Mouse (Mus musculus) liver, embryonic 16.5 days (tissue): Measurements from ENCODE around the gene Brpf1. TPM values are rescaled to one million over a fixed set of nuclear protein-coding genes. Genes with fewer than 3 reads are reported as not detected.
A peak's percentile ranks its signal among the peaks of the same experiment; 100 is the strongest.

Experiments
- ATAC-seq: fragments of 200-750 bp; cut with Nextera tagmentation; 2 replicates; pipeline ENCODE4 v1.8.0; 2017; ENCODE audit warnings: low read depth, mild to moderate bottlenecking, moderate number of reproducible peaks, moderate library complexity
- H3K27ac ChIP-seq: fragments of 300-500 bp; sonication (generic); 2 replicates; pipeline ENCODE4 v1.5.1; 2014; ENCODE audit warnings: mild to moderate bottlenecking, low read length
- H3K27me3 ChIP-seq: fragments of 300-500 bp; sonication (generic); 2 replicates; pipeline ENCODE4 v1.6.1; 2014; ENCODE audit warnings: low read depth, low read length, mixed read lengths; ENCODE audit not compliant: control insufficient read depth, insufficient read depth
- H3K36me3 ChIP-seq: fragments of 300-500 bp; sonication (generic); 2 replicates; pipeline ENCODE4 v1.6.1; 2014; ENCODE audit warnings: mild to moderate bottlenecking; ENCODE audit not compliant: control insufficient read depth, insufficient read depth
- H3K4me1 ChIP-seq: fragments of 300-500 bp; sonication (generic); 2 replicates; pipeline ENCODE4 v1.6.1; 2014; ENCODE audit warnings: low read depth, low read length, mixed read lengths; ENCODE audit not compliant: control insufficient read depth
- H3K4me2 ChIP-seq: fragments of 300-500 bp; sonication (generic); 2 replicates; pipeline ENCODE4 v1.6.1; 2014; ENCODE audit warnings: low read depth, low read length, mixed read lengths
- H3K4me3 ChIP-seq: fragments of 300-500 bp; sonication (generic); 2 replicates; pipeline ENCODE4 v1.5.1; 2014; ENCODE audit warnings: low read depth, mild to moderate bottlenecking, low read length
- H3K9ac ChIP-seq: fragments of 300-500 bp; sonication (generic); 2 replicates; pipeline ENCODE4 v1.6.1; 2014; ENCODE audit warnings: low read depth, low read length
- H3K9me3 ChIP-seq: fragments of 300-500 bp; sonication (generic); replicated peaks from 2 replicates; pipeline ENCODE4 v1.6.1; 2016; ENCODE audit warnings: low read length; ENCODE audit not compliant: control insufficient read depth
- WGBS: fragments of 180-500 bp; shearing (Covaris S2); extraction: QIAGEN DNeasy Blood & Tissue Kit; methylation state at CpG from one replicate; pipeline ENCODE4 v1.1.7; 2014; ENCODE audit not compliant: insufficient replicate concordance; 5-methylcytosine and 5-hydroxymethylcytosine counted together
- polyA plus RNA-seq: library from polyadenylated mRNA; unstranded; fragments of >200 nt; fragmentation: Nextera tagmentation; extraction: Ambion mirVana; gene quantifications from 2 replicates; pipeline ENCODE4 v1.2.1, GENCODE M21; 2015

Brpf1 gene
- 7.5 and 7.7 TPM in 2 replicates for polyA plus RNA-seq

- no peaks in the 10 kb centered on the region for H3K9me3 ChIP-seq
- H3K27me3 ChIP-seq, result no peaks in the 10 kb centered on the region
- peak within 1 kb of the TSS; percentile 97 for H3K4me2 ChIP-seq
- H3K27ac ChIP-seq, result peak within 1 kb of the TSS; percentile 97
- WGBS, result under 1% methylated on average over 32 of the region's 32 CpGs
- peak within 1 kb of the TSS; percentile 97 for H3K9ac ChIP-seq
- peaks cover 19% of the 10 kb centered on the region for H3K4me1 ChIP-seq
- peak within 1 kb of the TSS; percentile 92 for H3K4me3 ChIP-seq
- H3K36me3 ChIP-seq, result peaks cover 14% of the 10 kb centered on the region
- peak; percentile 35 for ATAC-seq
Observed at GRCm38 (mm10) chr6:113306986-113307349, at the start of gene Brpf1. Brpf1 (plus strand) TSS chr6:113307137.

- Histone ChIP-seq H3K4me2 (no peak overlapping the region), H3K27ac (no peak overlapping the region), H3K9me3 (no peaks in the 10 kb centered on the region), H3K27me3 (no peaks in the 10 kb centered on the region), H3K4me1 (no peaks in the 10 kb centered on the region), H3K36me3 (peaks cover 16% of the 10 kb centered on the region), H3K4me3 (no peak overlapping the region), H3K9ac (no peak overlapping the region)
- 68% methylated on average over 8 of the region's 8 CpGs for WGBS
- no peak for ATAC-seq
Observed at GRCm38 (mm10) chr6:113261174-113261858, 45.6 kb upstream of the Brpf1 start.

DNA sequence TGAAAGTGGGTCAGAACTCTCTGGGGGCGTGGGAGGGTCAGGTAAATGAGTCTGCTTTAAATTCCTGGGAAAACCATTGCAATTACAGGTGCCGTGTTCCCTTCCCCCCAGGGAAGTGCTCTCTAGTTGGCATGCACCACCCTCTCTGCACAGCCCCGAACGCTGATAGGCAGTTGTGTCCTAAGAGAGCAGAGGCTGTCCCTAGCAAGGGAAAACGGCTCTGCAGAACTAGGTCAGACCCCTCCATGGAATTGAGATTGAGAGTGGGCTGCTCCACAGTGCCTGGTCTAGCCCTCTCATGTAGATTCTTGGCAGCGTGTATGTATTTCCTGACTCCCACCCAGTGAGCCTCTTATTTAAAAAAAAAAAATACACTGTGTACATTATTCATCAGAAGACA is 43.4 kb upstream of the Brpf1 start:
- no peak overlapping the region for H3K4me3 ChIP-seq
- peaks cover 24% of the 10 kb centered on the region for H3K36me3 ChIP-seq
- H3K27me3 ChIP-seq, result no peaks in the 10 kb centered on the region
- H3K27ac ChIP-seq, result no peak overlapping the region
- ATAC-seq, result no peak
- H3K9me3 ChIP-seq, result no peaks in the 10 kb centered on the region
- H3K4me2 ChIP-seq, result no peak overlapping the region
- WGBS, result 73% methylated on average over 6 of the region's 6 CpGs
- H3K9ac ChIP-seq, result no peak overlapping the region
- no peaks in the 10 kb centered on the region for H3K4me1 ChIP-seq

DNA sequence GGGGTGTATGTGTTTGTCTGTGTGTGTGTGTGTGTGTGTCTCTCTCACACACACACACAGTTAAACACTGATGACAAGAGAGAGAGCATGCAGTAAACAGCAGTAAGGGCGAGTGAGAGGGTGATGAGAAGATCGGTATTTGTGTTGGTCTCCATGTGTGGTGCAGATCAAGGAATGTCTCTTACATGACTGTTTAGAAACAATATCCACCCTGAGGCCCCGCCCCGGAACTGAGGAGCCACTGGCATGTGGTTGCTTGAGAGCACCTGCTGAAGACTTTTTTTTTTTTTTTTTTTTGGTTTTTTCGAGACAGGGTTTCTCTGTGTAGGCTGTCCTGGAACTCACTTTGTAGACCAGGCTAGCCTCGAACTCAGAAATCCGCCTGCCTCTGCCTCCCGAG is 42.5 kb upstream of the Brpf1 start:
- no peak overlapping the region for H3K4me2 ChIP-seq
- H3K36me3 ChIP-seq, result peaks cover 27% of the 10 kb centered on the region
- H3K27me3 ChIP-seq, result no peaks in the 10 kb centered on the region
- no peak overlapping the region for H3K27ac ChIP-seq
- no peak for ATAC-seq
- H3K9me3 ChIP-seq, result no peaks in the 10 kb centered on the region
- H3K9ac ChIP-seq, result no peak overlapping the region
- H3K4me3 ChIP-seq, result no peak overlapping the region
- no peaks in the 10 kb centered on the region for H3K4me1 ChIP-seq
- WGBS, result 81% methylated on average over 8 of the region's 8 CpGs

GRCm38 (mm10) chr6:113266996-113267655 is 39.8 kb upstream of the Brpf1 start:
- H3K9ac ChIP-seq, result no peak overlapping the region
- no peaks in the 10 kb centered on the region for H3K4me1 ChIP-seq
- ATAC-seq, result no peak
- H3K4me3 ChIP-seq, result no peak overlapping the region
- peaks cover 29% of the 10 kb centered on the region for H3K36me3 ChIP-seq
- H3K9me3 ChIP-seq, result no peaks in the 10 kb centered on the region
- H3K4me2 ChIP-seq, result no peak overlapping the region
- H3K27me3 ChIP-seq, result no peaks in the 10 kb centered on the region
- 68% methylated on average over 7 of the region's 7 CpGs for WGBS
- H3K27ac ChIP-seq, result no peak overlapping the region

- ATAC-seq, result no peak
- 84% methylated on average over 1 of the region's 1 CpGs for WGBS
Observed at GRCm38 (mm10) chr6:113267988-113268387, 38.9 kb upstream of the Brpf1 start.

DNA sequence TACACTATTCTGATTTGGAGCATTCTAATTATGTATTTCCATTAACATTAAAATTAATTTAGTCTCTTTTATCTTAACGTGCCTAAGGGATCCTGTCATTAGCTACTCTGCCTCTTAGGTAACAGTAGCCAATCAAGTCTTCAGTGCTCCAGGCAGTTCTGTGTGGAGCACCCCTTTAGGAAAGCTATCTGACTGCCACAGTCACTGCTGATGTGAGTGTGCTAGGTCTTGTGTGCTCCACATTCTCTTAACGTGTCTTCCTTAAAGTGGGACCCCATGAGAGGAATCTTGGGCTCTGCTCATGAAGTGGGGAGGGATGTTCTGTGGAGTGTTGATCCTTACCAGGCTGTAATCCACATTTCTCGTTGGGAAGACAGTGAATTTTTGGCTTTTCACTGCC is 34.6 kb upstream of the Brpf1 start:
- no peaks in the 10 kb centered on the region for H3K27me3 ChIP-seq
- H3K9ac ChIP-seq, result no peak overlapping the region
- H3K36me3 ChIP-seq, result peaks cover 21% of the 10 kb centered on the region
- H3K4me1 ChIP-seq, result no peaks in the 10 kb centered on the region
- no peak for ATAC-seq
- 60% methylated on average over 3 of the region's 3 CpGs for WGBS
- no peak overlapping the region for H3K27ac ChIP-seq
- H3K4me3 ChIP-seq, result no peak overlapping the region
- no peaks in the 10 kb centered on the region for H3K9me3 ChIP-seq
- no peak overlapping the region for H3K4me2 ChIP-seq

More at GRCm38 (mm10) chr6:113267988-113268387, 38.9 kb upstream of the Brpf1 start:
- no peak overlapping the region for H3K4me3 ChIP-seq
- H3K9ac ChIP-seq, result no peak overlapping the region
- H3K4me2 ChIP-seq, result no peak overlapping the region
- H3K4me1 ChIP-seq, result no peaks in the 10 kb centered on the region
- H3K9me3 ChIP-seq, result no peaks in the 10 kb centered on the region
- no peaks in the 10 kb centered on the region for H3K27me3 ChIP-seq
- H3K27ac ChIP-seq, result no peak overlapping the region
- peaks cover 26% of the 10 kb centered on the region for H3K36me3 ChIP-seq

DNA sequence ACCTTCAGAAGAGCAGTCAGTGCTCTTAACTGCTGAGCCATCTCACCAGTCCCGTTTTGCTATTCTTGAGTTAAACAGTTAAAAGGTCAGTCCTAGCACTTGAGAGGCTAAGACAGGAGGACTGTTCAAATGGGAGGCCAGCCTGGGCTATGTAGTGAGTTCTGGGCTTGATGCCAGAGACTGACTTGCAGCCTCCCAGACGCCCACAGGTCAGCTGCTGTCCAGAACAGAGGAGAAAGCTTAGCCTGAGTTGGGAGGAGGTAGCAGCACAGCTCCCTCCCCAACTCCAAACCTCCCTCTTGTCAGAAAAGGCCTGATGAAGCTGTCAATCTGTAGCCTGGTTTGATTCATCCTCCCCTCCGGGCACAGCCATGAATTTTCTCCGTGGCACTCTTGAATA is 30.1 kb upstream of the Brpf1 start:
- 71% methylated on average over 4 of the region's 4 CpGs for WGBS
- no peak overlapping the region for H3K4me3 ChIP-seq
- peaks cover 3% of the 10 kb centered on the region for H3K27me3 ChIP-seq
- no peaks in the 10 kb centered on the region for H3K4me1 ChIP-seq
- no peak overlapping the region for H3K9ac ChIP-seq
- H3K4me2 ChIP-seq, result no peak overlapping the region
- no peak overlapping the region for H3K27ac ChIP-seq
- 0 out of 2 replicates have a peak, but pooled peaks cover under 1% of the 10 kb centered on the region for H3K36me3 ChIP-seq
- no peak for ATAC-seq
- H3K9me3 ChIP-seq, result no peaks in the 10 kb centered on the region

GRCm38 (mm10) chr6:113281676-113282075 is 25.3 kb upstream of the Brpf1 start:
- Histone ChIP-seq H3K9me3 (no peaks in the 10 kb centered on the region), H3K36me3 (no peaks in the 10 kb centered on the region), H3K27ac (no peak overlapping the region), H3K4me1 (no peaks in the 10 kb centered on the region), H3K4me2 (no peak overlapping the region), H3K9ac (no peak overlapping the region), H3K27me3 (peaks cover 30% of the 10 kb centered on the region), H3K4me3 (no peak overlapping the region)
- WGBS, result 56% methylated on average over 6 of the region's 6 CpGs
- no peak for ATAC-seq
